Mouse (Mus musculus) MEL (cell line): ENCODE measurements around the gene Tmem212.

Experiments
- CTCF ChIP-seq, 3 experiments: IDR thresholded peaks in 2 of 3; conservative IDR thresholded peaks in 1 of 3; 2 replicates each; pipeline ENCODE4 v1.5.1; 2011 to 2012; ENCODE audit warnings: low read length in 3 of 3, low read depth in 2 of 3, mild to moderate bottlenecking in 2 of 3, improper control_type of control experiment in 1 of 3, inconsistent platforms in 1 of 3, mixed read lengths in 1 of 3, moderate library complexity in 1 of 3; ENCODE audit not compliant: control insufficient read depth in 1 of 3, insufficient read depth in 1 of 3, poor library complexity in 1 of 3, severe bottlenecking in 1 of 3
- E2F4 ChIP-seq: IDR thresholded peaks from 2 replicates; pipeline ENCODE4 v1.6.1; 2011; ENCODE audit warnings: low read depth, low read length, improper control_type of control experiment, borderline replicate concordance
- EP300 ChIP-seq, 2 experiments: IDR thresholded peaks; 2 replicates each; pipeline ENCODE4 v1.6.1; 2011; ENCODE audit warnings: improper control_type of control experiment in 2 of 2, low read length in 2 of 2, low read depth in 1 of 2, mild to moderate bottlenecking in 1 of 2
- GATA1 ChIP-seq: IDR thresholded peaks from 2 replicates; pipeline ENCODE4 v1.6.1; 2011; ENCODE audit warnings: low read depth, low read length, improper control_type of control experiment
- JUND ChIP-seq: IDR thresholded peaks from 2 replicates; pipeline ENCODE4 v1.6.1; 2011; ENCODE audit warnings: low read depth, mild to moderate bottlenecking, improper control_type of control experiment, low read length
- MAZ ChIP-seq: IDR thresholded peaks from 2 replicates; pipeline ENCODE4 v1.6.1; 2012; ENCODE audit warnings: low read depth, mild to moderate bottlenecking, inconsistent platforms, low read length, improper control_type of control experiment
- MEF2A ChIP-seq: IDR thresholded peaks from 2 replicates; pipeline ENCODE4 v1.6.1; 2014; ENCODE audit warnings: low read depth, mild to moderate bottlenecking, inconsistent platforms, low read length, improper control_type of control experiment; ENCODE audit not compliant: poor library complexity, insufficient replicate concordance, severe bottlenecking; ENCODE audit errors: extremely low read depth
- NELFE ChIP-seq: IDR thresholded peaks from 2 replicates; pipeline ENCODE4 v1.6.1; 2011; ENCODE audit warnings: low read depth, low read length, improper control_type of control experiment
- POLR2A ChIP-seq, 2 experiments: IDR thresholded peaks; 2 replicates each; pipeline ENCODE4 v1.6.1; 2011 to 2012; ENCODE audit warnings: low read length in 2 of 2, mild to moderate bottlenecking in 2 of 2, control low read depth in 1 of 2, improper control_type of control experiment in 1 of 2, low read depth in 1 of 2, moderate library complexity in 1 of 2; ENCODE audit not compliant: control insufficient read depth in 1 of 2, insufficient read depth in 1 of 2, poor library complexity in 1 of 2
- TAL1 ChIP-seq: IDR thresholded peaks from 2 replicates; pipeline ENCODE4 v1.6.1; 2012; ENCODE audit warnings: mild to moderate bottlenecking, inconsistent platforms, low read length, moderate library complexity, mixed read lengths
- TBP ChIP-seq: IDR thresholded peaks from 2 replicates; pipeline ENCODE4 v1.8.0; 2011; ENCODE audit warnings: low read depth, low read length, improper control_type of control experiment
- ZMIZ1 ChIP-seq: IDR thresholded peaks from 2 replicates; pipeline ENCODE4 v1.6.1; 2012; ENCODE audit warnings: low read depth, mild to moderate bottlenecking, inconsistent platforms, low read length, improper control_type of control experiment, moderate library complexity
- ZNF384 ChIP-seq: IDR thresholded peaks from 2 replicates; pipeline ENCODE4 v1.6.1; 2012; ENCODE audit warnings: low read depth, mild to moderate bottlenecking, inconsistent platforms, low read length, improper control_type of control experiment

DNA sequence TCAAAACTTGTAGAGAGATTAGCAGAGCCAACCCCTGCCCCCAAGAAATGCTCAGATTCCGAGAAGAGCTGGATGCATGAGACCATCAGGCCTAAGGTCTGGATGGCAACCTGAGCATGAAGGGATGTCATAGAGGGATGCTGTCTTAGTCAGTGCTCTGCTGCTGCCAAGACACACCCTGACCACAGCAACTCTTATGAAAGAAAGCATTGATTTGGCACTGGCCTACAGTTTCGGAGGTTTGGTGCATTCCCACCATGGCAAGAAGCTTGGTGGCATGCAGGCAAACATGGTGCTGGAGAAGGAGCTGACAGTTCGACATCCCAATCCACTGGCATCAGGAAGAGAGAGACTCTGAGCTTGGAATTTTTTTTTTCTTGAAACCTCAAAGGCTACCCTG is 24.3 kb downstream of the Tmem212 start:
- TF ChIP-seq CTCF (IDR thresholded peaks at IDR 0.05 in 2 of 3, conservative IDR thresholded peaks at IDR 0.05 in 1 of 3; ENCODE audit: control insufficient read depth in 1 of 3, insufficient read depth in 1 of 3, low read depth in 2 of 3, low read length in 3 of 3, poor library complexity in 1 of 3, severe bottlenecking in 1 of 3) = no peak
- TF ChIP-seq MEF2A = no peak
- TF ChIP-seq EP300 (IDR thresholded peaks at IDR 0.05; ENCODE audit: low read depth in 1 of 2, low read length in 2 of 2) = no peak
- no peak for TF ChIP-seq MAZ
- no peak for TF ChIP-seq POLR2A (IDR thresholded peaks at IDR 0.05; ENCODE audit: control insufficient read depth in 1 of 2, insufficient read depth in 1 of 2, low read depth in 1 of 2, low read length in 2 of 2, poor library complexity in 1 of 2)
- no peak for TF ChIP-seq JUND
- no peak for TF ChIP-seq GATA1
- TF ChIP-seq E2F4 = no peak
- TF ChIP-seq TBP = no peak
- no peak for TF ChIP-seq TAL1
- no peak for TF ChIP-seq NELFE
- TF ChIP-seq ZNF384 = no peak
- TF ChIP-seq ZMIZ1 = no peak
